Mouse (Mus musculus) embryonic stem cell, embryonic (primary cell): ENCODE results near the gene Ptgis.

Source experiments
- CTCF ChIA-PET, 4 experiments: fragments of 300-600 bp in 2 of 4; fragments of 350-600 bp in 2 of 4; sonication (Branson Sonifier 250); formaldehyde crosslinking; loops; one replicate each; lab custom pipeline; 2022; ENCODE audit warnings: inconsistent platforms in 2 of 4; lab: Charles Lee
- POLR2A ChIA-PET, 4 experiments: fragments of 300-600 bp in 2 of 4; fragments of 350-600 bp in 2 of 4; sonication (Branson Sonifier 250); formaldehyde crosslinking; loops; one replicate each; lab custom pipeline; 2022; ENCODE audit warnings: antibody characterized with exemption in 4 of 4, inconsistent platforms in 1 of 4; lab: Charles Lee

Ptgis gene

DNA sequence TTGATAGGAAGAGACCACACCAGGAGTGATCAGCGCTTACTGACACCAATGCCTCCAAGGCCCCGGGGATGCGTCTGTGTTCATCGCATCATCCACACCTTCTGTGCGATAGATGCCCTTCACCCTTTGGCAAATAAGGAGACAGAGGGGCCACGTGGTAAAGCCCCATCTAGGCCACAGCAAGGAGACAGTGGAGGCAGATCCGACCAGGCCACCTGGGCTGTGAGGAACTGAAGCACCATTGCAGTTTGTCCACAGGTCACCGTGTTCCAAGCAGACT is 27.9 kb upstream of the Ptgis start:
- ChIA-PET POLR2A (interaction anchor here in 1 of 4 experiments (1.2 to 1.6 kb wide), 3 partner anchors 8 to 72 kb away, joined by 3 to 6 read pairs (median 4); no protein-coding TSS in a partner anchor), CTCF (interaction anchor here in 1 of 4 experiments (0.6 kb wide), 1 partner anchor 47 kb away, joined by 3 read pairs; no protein-coding TSS in a partner anchor)

DNA sequence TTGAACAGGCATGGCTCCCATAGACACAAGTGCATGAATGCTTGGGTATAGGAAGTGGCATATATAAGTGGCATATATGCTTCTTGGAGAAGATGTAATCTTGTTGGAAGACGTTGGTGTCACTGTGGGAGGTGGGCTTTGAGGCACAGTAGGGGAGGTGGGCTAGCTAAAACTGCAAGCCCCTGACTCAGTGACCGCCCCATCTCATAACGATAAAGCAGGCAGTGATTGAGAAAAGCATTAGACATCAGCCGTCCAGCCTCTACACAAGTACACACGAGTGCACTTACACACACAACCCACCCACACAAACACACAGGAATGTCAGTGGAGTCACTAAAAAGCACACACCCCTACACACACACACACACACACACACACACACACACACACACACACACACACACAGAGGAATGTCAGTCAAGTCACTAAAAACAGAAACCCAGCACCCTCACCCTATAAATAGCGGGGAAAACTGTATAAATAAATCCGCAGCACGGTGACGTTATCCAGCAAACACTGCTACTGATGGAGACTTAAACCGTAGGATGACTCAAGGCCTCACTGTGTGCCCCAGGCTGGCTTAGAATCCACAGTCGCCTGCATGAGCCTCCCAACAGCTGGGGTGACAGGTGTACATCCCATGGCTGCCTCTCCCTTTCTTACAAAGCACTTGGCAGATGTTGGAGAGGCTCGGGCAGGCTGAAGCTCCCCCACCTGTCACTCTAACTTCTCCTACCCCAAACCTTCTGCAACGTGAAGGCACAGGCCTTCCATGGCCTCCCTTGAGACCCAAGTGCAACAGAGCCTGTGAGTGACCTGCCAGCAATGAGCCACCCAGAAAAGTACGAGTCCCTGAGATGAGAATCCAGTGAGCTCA is 27.4 kb upstream of the Ptgis start:
- ChIA-PET POLR2A (interaction anchor here in 2 of 4 experiments (0.9 to 1.6 kb wide), 6 partner anchors 7 to 72 kb away, joined by 3 to 6 read pairs (median 4); no protein-coding TSS in a partner anchor), CTCF (interaction anchor here (0.6 to 1.9 kb wide), 6 partner anchors 11 to 256 kb away, joined by 3 to 13 read pairs (median 4); no protein-coding TSS in a partner anchor)

GRCm38 (mm10) chr2:167266231-167266630 is 25.8 kb upstream of the Ptgis start:
- POLR2A ChIA-PET = interaction anchor here in 3 of 4 experiments (0.5 to 1.4 kb wide), 9 partner anchors 12 to 1218 kb away, joined by 3 to 13 read pairs (median 4); no protein-coding TSS in a partner anchor
- CTCF ChIA-PET = interaction anchor here in 2 of 4 experiments (0.5 to 1.9 kb wide), 8 partner anchors 12 to 374 kb away, joined by 3 to 13 read pairs (median 4); no protein-coding TSS in a partner anchor

- ChIA-PET POLR2A (interaction anchor here (0.5 to 10.1 kb wide), 12 partner anchors 12 to 1218 kb away, joined by 3 to 94 read pairs (median 4); no protein-coding TSS in a partner anchor), CTCF (interaction anchor here in 3 of 4 experiments (0.5 to 1.9 kb wide), 7 partner anchors 13 to 375 kb away, joined by 3 to 13 read pairs (median 5); no protein-coding TSS in a partner anchor)
Measured at GRCm38 (mm10) chr2:167265806-167266205, 25.4 kb upstream of the Ptgis start.

DNA sequence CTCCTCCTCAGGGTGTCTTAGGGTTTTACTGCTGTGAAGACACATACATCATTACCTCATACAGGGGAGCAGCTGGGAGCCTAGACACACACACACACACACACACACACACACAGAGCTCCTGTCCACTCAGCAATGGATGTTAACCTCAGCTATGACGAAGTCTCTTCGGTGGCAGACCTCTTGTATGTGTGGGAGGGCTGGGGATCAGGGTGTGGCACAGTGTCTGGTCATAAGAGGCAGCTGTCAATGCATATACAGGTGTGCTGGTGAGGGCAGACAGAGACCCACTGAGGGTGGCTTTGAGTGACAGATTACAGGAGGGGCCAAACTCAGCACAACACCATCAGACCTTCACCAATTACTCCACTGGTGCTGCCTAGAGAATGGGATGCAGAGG is 24.6 kb upstream of the Ptgis start:
- POLR2A ChIA-PET = interaction anchor here in 2 of 4 experiments (0.6 to 10.1 kb wide), 8 partner anchors 10 to 275 kb away, joined by 3 to 94 read pairs (median 3); partner anchors contain the start of gene B4galt5 (in 1 of the 2)
- CTCF ChIA-PET = interaction anchor here (0.5 to 3.1 kb wide), 5 partner anchors 11 to 43 kb away, joined by 3 to 8 read pairs (median 7); no protein-coding TSS in a partner anchor

DNA sequence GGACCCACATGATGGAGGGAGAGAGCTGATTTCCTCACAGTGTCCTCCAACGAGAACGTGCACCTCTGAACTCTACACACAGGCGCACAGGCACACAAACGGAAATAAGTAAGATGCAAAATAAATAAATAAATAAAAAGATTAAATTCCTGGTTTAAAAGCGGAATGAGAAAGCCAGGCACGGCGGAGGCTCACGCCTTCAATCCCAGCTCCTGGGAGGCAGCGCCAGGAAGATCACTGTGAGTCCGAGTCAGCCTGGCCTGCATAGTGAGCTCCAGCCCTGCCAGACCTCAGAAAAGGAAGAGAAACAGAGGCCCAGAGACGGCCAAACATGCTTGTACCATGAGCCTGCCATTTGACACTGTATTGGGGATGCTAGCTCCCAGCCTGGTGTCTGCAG is 23.5 kb upstream of the Ptgis start:
- ChIA-PET CTCF (interaction anchor here (0.6 to 3.1 kb wide), 7 partner anchors 15 to 273 kb away, joined by 3 to 7 read pairs (median 4); no protein-coding TSS in a partner anchor), POLR2A (interaction anchor here in 3 of 4 experiments (0.5 to 10.1 kb wide), 11 partner anchors 9 to 787 kb away, joined by 3 to 94 read pairs (median 3); partner anchors contain the start of genes B4galt5 (in 1 of the 3) and Znfx1 (in 1 of the 3))

DNA sequence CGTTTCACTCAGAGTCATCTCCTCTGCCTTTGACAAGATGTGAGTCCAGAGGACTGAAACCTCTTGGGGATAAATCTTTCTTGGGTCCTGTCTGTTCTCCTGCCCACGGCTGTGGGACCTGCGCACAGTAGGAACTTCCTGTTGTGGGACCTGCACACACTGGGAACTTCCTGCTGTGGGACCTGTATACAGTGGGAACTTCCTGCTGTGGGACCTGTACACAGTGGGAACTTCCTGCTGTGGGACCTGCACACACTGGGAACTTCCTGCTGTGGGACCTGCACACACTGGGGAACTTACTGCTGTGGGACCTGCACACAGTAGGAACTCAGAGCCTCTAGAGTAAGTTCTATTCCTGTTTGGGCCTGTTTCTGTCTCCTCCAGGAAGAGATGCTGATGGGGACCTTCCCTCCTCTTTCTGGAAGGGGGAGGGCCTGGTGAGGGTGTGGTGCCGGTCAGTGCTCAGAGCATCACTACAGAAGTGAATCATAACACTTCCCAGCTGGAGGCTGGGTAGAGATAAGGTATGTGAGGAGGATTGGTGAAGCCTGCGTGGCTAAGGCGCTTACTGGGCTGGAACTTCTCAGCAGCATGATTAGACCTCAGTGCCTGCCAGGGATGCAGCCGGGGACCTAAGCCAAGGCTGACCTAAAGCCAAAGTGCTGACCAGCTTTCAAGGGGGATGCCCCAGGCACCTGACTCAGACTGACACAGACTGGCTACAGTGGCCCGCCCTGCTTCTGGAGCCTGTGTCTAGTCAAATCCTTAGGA is 22.8 kb upstream of the Ptgis start:
- POLR2A ChIA-PET = interaction anchor here (0.6 to 10.1 kb wide), 20 partner anchors 8 to 788 kb away, joined by 3 to 94 read pairs (median 4); partner anchors contain the start of gene Znfx1 (in 1 of the 4)
- CTCF ChIA-PET = interaction anchor here in 3 of 4 experiments (0.6 to 3.1 kb wide), 5 partner anchors 16 to 191 kb away, joined by 3 to 14 read pairs (median 3); no protein-coding TSS in a partner anchor

- POLR2A ChIA-PET = interaction anchor here (0.6 to 10.1 kb wide), 20 partner anchors 9 to 945 kb away, joined by 3 to 94 read pairs (median 4); partner anchors contain the start of gene Adnp (in 1 of the 4)
- CTCF ChIA-PET = interaction anchor here in 3 of 4 experiments (0.6 to 3.1 kb wide), 5 partner anchors 32 to 190 kb away, joined by 3 to 14 read pairs (median 6); no protein-coding TSS in a partner anchor
Measured at GRCm38 (mm10) chr2:167262433-167262832, 22.0 kb upstream of the Ptgis start.

DNA sequence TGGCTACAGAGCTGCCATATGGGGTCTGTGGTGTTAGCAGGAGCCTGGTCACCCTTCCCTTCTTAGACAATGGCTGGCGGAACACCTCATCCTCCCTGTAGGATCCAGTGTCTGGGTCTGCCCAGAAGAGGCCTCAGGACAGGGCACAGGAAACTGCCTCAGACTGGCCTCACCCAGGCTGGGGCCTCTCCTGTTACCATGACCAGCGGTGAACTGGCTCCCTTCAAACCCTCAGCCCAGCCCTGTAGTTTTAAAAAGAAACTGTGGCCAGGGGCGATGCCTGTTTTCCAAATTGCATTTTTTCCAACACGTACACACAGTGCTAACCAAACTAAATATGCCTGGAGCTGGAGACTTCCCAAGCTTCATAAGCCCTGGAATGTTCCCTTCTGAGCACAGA is 20.7 kb upstream of the Ptgis start:
- ChIA-PET CTCF (interaction anchor here in 3 of 4 experiments (0.5 to 2.3 kb wide), 3 partner anchors 16 to 170 kb away, joined by 3 to 14 read pairs (median 3); no protein-coding TSS in a partner anchor), POLR2A (interaction anchor here in 3 of 4 experiments (1.0 to 10.1 kb wide), 11 partner anchors 7 to 191 kb away, joined by 3 to 94 read pairs (median 4); no protein-coding TSS in a partner anchor)

DNA sequence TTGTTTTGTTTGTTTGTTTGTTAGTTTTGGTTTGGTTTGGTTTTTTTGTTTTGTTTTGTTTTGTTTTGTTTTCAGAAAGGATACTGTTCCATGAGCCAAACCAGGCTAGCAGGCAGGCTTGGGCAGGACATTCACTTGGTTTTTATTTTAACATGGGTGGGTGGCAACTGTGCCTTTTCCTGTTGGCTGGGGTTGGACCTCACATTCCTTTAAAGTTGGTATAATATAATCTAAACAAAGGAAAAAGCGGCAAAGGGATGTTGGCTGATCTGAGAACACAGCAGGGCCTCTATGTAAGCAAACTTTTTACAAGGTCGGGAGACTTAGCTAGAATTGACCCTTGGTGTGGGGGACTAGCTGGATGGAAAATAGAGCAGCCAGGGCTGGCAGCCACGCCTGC is 17.4 kb upstream of the Ptgis start:
- ChIA-PET CTCF (interaction anchor here in 3 of 4 experiments (0.5 to 1.8 kb wide), 4 partner anchors 17 to 37 kb away, joined by 3 to 6 read pairs (median 3); no protein-coding TSS in a partner anchor), POLR2A (interaction anchor here in 2 of 4 experiments (0.6 to 10.1 kb wide), 14 partner anchors 9 to 243 kb away, joined by 3 to 94 read pairs (median 6); partner anchors contain the start of genes Ddx27 (in 1 of the 2), Ptgis (in 1 of the 2), Slc9a8 (in 1 of the 2) and Znfx1 (in 1 of the 2))

GRCm38 (mm10) chr2:167254808-167255207 is 14.4 kb upstream of the Ptgis start:
- ChIA-PET CTCF (interaction anchor here in 3 of 4 experiments (0.5 to 1.2 kb wide), 7 partner anchors 10 to 425 kb away, joined by 3 to 8 read pairs (median 4); no protein-coding TSS in a partner anchor), POLR2A (interaction anchor here (0.5 to 4.8 kb wide), 36 partner anchors 8 to 771 kb away, joined by 3 to 34 read pairs (median 3); partner anchors contain the start of genes Ptgis (in 2 of the 4), Znfx1 (in 2 of the 4), B4galt5 (in 1 of the 4) and Slc9a8 (in 1 of the 4))

DNA sequence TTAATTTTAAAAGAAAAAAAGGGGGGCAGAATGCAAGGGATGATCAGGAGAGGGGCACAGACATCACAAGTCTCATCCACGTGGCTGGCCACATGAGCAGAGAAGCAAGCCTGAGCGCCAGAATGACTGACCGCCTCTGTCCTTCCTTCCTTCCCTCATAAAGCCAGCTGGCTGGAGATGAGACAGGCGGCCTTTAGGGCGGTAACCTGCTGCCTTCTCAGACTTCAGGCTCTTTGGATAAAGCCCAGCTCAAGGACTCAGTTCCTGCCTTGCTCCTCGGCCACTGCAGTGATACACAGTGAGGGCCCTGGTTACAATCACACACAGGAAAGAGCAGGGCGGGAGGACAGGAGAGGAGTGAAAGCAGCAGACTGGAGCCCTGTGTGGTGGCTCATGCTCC is 13.8 kb upstream of the Ptgis start:
- CTCF ChIA-PET = interaction anchor here in 2 of 4 experiments (0.5 to 1.1 kb wide), 3 partner anchors 11 to 33 kb away, joined by 3 to 8 read pairs (median 5); no protein-coding TSS in a partner anchor
- POLR2A ChIA-PET = interaction anchor here (0.5 to 4.8 kb wide), 33 partner anchors 9 to 333 kb away, joined by 3 to 34 read pairs (median 4); partner anchors contain the start of genes Ptgis (in 2 of the 4), Znfx1 (in 2 of the 4), B4galt5 (in 1 of the 4) and Slc9a8 (in 1 of the 4)

GRCm38 (mm10) chr2:167253476-167253875 is 13.1 kb upstream of the Ptgis start:
- ChIA-PET POLR2A (interaction anchor here in 2 of 4 experiments (1.0 to 4.8 kb wide), 9 partner anchors 9 to 294 kb away, joined by 3 to 34 read pairs (median 6); partner anchors contain the start of gene Ptgis (in 1 of the 2)), CTCF (no interaction called here)

- CTCF ChIA-PET = interaction anchor here in 1 of 4 experiments (0.5 kb wide), 1 partner anchor 1185 kb away, joined by 4 read pairs; no protein-coding TSS in a partner anchor
- POLR2A ChIA-PET = interaction anchor here in 3 of 4 experiments (0.5 to 6.0 kb wide), 9 partner anchors 9 to 478 kb away, joined by 3 to 94 read pairs (median 7); no protein-coding TSS in a partner anchor
Measured at GRCm38 (mm10) chr2:167252057-167252687, 11.8 kb upstream of the Ptgis start.

GRCm38 (mm10) chr2:167250736-167251337 is 10.4 kb upstream of the Ptgis start:
- POLR2A ChIA-PET = interaction anchor here (0.6 to 6.0 kb wide), 25 partner anchors 8 to 389 kb away, joined by 3 to 94 read pairs (median 4); partner anchors contain the start of gene Ptgis (in 1 of the 4)

More at GRCm38 (mm10) chr2:167250736-167251337, 10.4 kb upstream of the Ptgis start:
- CTCF ChIA-PET = interaction anchor here (0.6 to 4.5 kb wide), 11 partner anchors 12 to 178 kb away, joined by 3 to 17 read pairs (median 4); no protein-coding TSS in a partner anchor
